Mouse (Mus musculus) lung, postnatal 36 days (tissue): ENCODE measurements around the gene Deaf1.

Experiments used
- DNase-seq: peaks from one replicate; pipeline ENCODE4 v3.0.0; 2022; ENCODE audit warnings: mixed read lengths

Deaf1 gene

GRCm38 (mm10) chr7:141327469-141328372, at the start of gene Deaf1, which contains the start of gene Tmem80:
TSS of gene Deaf1 (minus strand) at chr7:141327690.
TSS of gene Tmem80 (plus strand) at chr7:141327739.
- peak; percentile 100 for DNase-seq

GRCm38 (mm10) chr7:141374399-141374798, 46.9 kb upstream of the Deaf1 start:
- no peak for DNase-seq

- DNase-seq, result no peak
These were observed 46.1 kb upstream of the Deaf1 start for GRCm38 (mm10) chr7:141373611-141374010.

GRCm38 (mm10) chr7:141371942-141372595, 44.6 kb upstream of the Deaf1 start:
- DNase-seq, result no peak

GRCm38 (mm10) chr7:141369918-141370317, 42.4 kb upstream of the Deaf1 start:
- DNase-seq, result no peak

GRCm38 (mm10) chr7:141367358-141367757, 39.9 kb upstream of the Deaf1 start:
- no peak for DNase-seq

GRCm38 (mm10) chr7:141365049-141365445, 37.6 kb upstream of the Deaf1 start:
- no peak for DNase-seq

- DNase-seq, result no peak
These were observed 37.0 kb upstream of the Deaf1 start for GRCm38 (mm10) chr7:141364349-141365048.

GRCm38 (mm10) chr7:141363752-141364125, 36.2 kb upstream of the Deaf1 start:
- DNase-seq, result no peak

GRCm38 (mm10) chr7:141363106-141363751, 35.7 kb upstream of the Deaf1 start:
- peak; percentile 92 for DNase-seq

- DNase-seq, result peak; percentile 82
These were observed 34.0 kb upstream of the Deaf1 start for GRCm38 (mm10) chr7:141361510-141361909.

GRCm38 (mm10) chr7:141356971-141357370, 29.5 kb upstream of the Deaf1 start:
- DNase-seq, result no peak

- no peak for DNase-seq
These were observed 28.3 kb upstream of the Deaf1 start for GRCm38 (mm10) chr7:141355626-141356326.

- DNase-seq, result no peak
These were observed 27.6 kb upstream of the Deaf1 start for GRCm38 (mm10) chr7:141355051-141355450.

- DNase-seq, result peak; percentile 56
These were observed 23.6 kb upstream of the Deaf1 start for GRCm38 (mm10) chr7:141351061-141351460.

GRCm38 (mm10) chr7:141344787-141345186, 17.3 kb upstream of the Deaf1 start:
- DNase-seq, result no peak

- DNase-seq, result no peak
These were observed 16.2 kb upstream of the Deaf1 start for GRCm38 (mm10) chr7:141343696-141344095.

- no peak for DNase-seq
These were observed 15.7 kb upstream of the Deaf1 start for GRCm38 (mm10) chr7:141343230-141343629.

- DNase-seq, result peak; percentile 46
These were observed 14.3 kb upstream of the Deaf1 start for GRCm38 (mm10) chr7:141341689-141342226.

GRCm38 (mm10) chr7:141340476-141340875, 13.0 kb upstream of the Deaf1 start:
- DNase-seq, result peak; percentile 81

GRCm38 (mm10) chr7:141340023-141340422, 12.5 kb upstream of the Deaf1 start:
- DNase-seq, result no peak
